Mouse (Mus musculus): ENCODE results near the gene 1700001O22Rik.

1700001O22Rik gene

GRCm38 (mm10) chr2:30750025-30750424 is 53.4 kb downstream of the 1700001O22Rik start:
- peak; percentile 42 to 73 for DNase-seq

GRCm38 (mm10) chr2:30747602-30748162 is 55.8 kb downstream of the 1700001O22Rik start:
- DNase-seq: no peak
